Mouse (Mus musculus): ENCODE measurements around the gene Rspo1. TPM values are rescaled to one million over a fixed set of nuclear protein-coding genes. Genes with fewer than 3 reads are reported as not detected.
A peak's percentile ranks its signal among the peaks of the same experiment; 100 is the strongest.

Gene Rspo1
- total RNA-seq, 4 experiments from 2014 or later, result 0.27 to 0.51 (median 0.48) TPM; not detected in 1

- no peak for DNase-seq (ENCODE audit: low spot score in 2 of 2)
Measured at GRCm38 (mm10) chr4:124972316-124972715, 13.9 kb upstream of the Rspo1 start.

- no peak for DNase-seq (ENCODE audit: low spot score in 2 of 2)
Measured at GRCm38 (mm10) chr4:124973296-124973695, 12.9 kb upstream of the Rspo1 start.

GRCm38 (mm10) chr4:124978201-124978600 lies 8.0 kb upstream of the Rspo1 start:
- DNase-seq (ENCODE audit: low spot score in 2 of 2), result no peak

- DNase-seq (ENCODE audit: low spot score in 2 of 2), result no peak
Measured at GRCm38 (mm10) chr4:124983893-124984526, 2.2 kb upstream of the Rspo1 start.

- DNase-seq (ENCODE audit: low spot score in 2 of 2), result no peak
Measured at GRCm38 (mm10) chr4:124984871-124985670, 1.2 kb upstream of the Rspo1 start.

- no peak for DNase-seq (ENCODE audit: low spot score in 2 of 2)
Measured at GRCm38 (mm10) chr4:124986739-124987710, 795 bp downstream of the Rspo1 start.

GRCm38 (mm10) chr4:124987711-124988097 lies 1.5 kb downstream of the Rspo1 start:
- no peak for DNase-seq (ENCODE audit: low spot score in 2 of 2)

- no peak for DNase-seq (ENCODE audit: low spot score in 2 of 2)
Measured at GRCm38 (mm10) chr4:124988382-124988781, 2.2 kb downstream of the Rspo1 start.

- DNase-seq (ENCODE audit: low spot score in 2 of 2), result no peak
Measured at GRCm38 (mm10) chr4:124989787-124990253, 3.6 kb downstream of the Rspo1 start.

- DNase-seq (ENCODE audit: low spot score in 2 of 2), result no peak
Measured at GRCm38 (mm10) chr4:124990325-124990724, 4.1 kb downstream of the Rspo1 start.

GRCm38 (mm10) chr4:124997479-124998147 lies 11.4 kb downstream of the Rspo1 start:
- DNase-seq (ENCODE audit: low spot score in 2 of 2), result no peak

GRCm38 (mm10) chr4:124999548-124999947 lies 13.3 kb downstream of the Rspo1 start:
- no peak for DNase-seq (ENCODE audit: low spot score in 2 of 2)

GRCm38 (mm10) chr4:125002978-125003377 lies 16.7 kb downstream of the Rspo1 start:
- DNase-seq (ENCODE audit: low spot score in 2 of 2), result no peak

- no peak for DNase-seq (ENCODE audit: low spot score in 2 of 2)
Measured at GRCm38 (mm10) chr4:125004886-125005285, 18.7 kb downstream of the Rspo1 start.

GRCm38 (mm10) chr4:125007460-125007859 lies 21.2 kb downstream of the Rspo1 start:
- no peak for DNase-seq (ENCODE audit: low spot score in 2 of 2)

GRCm38 (mm10) chr4:125008220-125008619 lies 22.0 kb downstream of the Rspo1 start:
- no peak for DNase-seq (ENCODE audit: low spot score in 2 of 2)

- DNase-seq (ENCODE audit: low spot score in 2 of 2), result no peak
Measured at GRCm38 (mm10) chr4:125008712-125009111, 22.5 kb downstream of the Rspo1 start.

GRCm38 (mm10) chr4:125015806-125016635 lies 29.8 kb downstream of the Rspo1 start, which contains the start of gene Gnl2:
TSS of gene Gnl2 (plus strand) at chr4:125016585.
- DNase-seq (ENCODE audit: low spot score in 2 of 2), result peak in 1 of 2 experiments; percentile 28

GRCm38 (mm10) chr4:125017431-125017830 lies 31.2 kb downstream of the Rspo1 start:
- no peak for DNase-seq (ENCODE audit: low spot score in 2 of 2)
